Mouse (Mus musculus): ENCODE measurements around the gene Zp1. TPM values are rescaled to one million over a fixed set of nuclear protein-coding genes. Genes with fewer than 3 reads are reported as not detected.

The Zp1 gene
- total RNA-seq, 2 experiments from 2014 or later = not detected

DNA sequence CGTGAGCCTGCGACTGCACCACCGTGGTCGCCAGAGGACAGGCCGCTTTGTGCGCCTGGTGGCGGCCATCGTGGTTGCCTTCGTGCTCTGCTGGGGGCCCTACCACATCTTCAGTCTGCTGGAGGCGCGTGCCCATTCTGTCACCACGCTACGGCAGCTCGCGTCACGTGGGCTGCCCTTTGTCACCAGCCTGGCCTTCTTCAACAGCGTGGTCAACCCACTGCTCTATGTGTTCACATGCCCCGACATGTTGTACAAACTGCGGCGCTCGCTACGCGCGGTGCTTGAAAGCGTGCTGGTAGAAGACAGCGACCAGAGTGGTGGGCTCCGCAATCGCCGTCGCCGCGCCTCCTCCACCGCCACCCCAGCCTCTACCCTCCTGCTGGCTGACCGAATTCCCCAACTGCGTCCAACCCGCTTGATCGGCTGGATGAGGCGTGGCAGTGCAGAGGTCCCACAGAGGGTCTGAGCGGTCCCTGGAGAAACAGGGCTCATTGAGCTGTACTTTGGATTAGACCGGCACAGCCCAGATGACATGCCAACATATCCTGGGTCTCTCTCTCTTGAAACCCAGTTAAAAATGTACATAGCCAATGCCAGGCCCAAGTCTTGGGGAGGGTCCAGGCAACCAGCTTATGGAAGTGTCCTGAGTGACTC lies 20.5 kb upstream of the Zp1 start:
- Histone ChIP-seq H3K27ac (no peak overlapping the region), H3K4me3 (peak overlapping the region; percentile 46)
- DNase-seq = no peak
- intact Hi-C loops (cut with DNase I) = no loop called here
- no peak for TF ChIP-seq CTCF (IDR thresholded peaks at IDR 0.05)

DNA sequence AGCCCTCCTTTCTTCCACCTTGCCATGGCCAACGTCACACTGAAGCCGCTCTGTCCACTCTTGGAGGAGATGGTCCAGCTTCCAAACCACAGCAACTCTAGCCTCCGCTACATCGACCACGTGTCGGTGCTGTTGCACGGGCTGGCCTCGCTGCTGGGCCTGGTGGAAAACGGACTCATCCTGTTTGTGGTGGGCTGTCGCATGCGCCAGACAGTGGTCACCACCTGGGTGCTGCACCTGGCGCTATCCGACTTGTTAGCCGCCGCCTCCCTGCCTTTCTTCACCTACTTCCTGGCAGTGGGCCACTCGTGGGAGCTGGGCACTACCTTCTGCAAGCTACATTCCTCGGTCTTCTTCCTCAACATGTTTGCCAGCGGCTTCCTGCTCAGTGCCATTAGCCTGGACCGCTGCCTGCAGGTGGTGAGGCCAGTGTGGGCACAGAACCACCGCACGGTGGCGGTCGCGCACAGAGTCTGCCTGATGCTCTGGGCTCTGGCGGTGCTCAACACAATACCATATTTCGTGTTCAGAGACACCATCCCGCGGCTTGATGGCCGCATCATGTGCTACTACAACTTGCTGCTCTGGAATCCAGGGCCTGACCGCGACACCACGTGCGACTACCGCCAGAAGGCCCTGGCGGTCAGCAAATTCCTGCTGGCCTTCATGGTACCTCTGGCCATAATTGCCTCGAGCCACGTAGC lies 19.8 kb upstream of the Zp1 start:
- intact Hi-C loops (cut with DNase I) = no loop called here
- TF ChIP-seq CTCF (IDR thresholded peaks at IDR 0.05) = peak; percentile 58
- peak; percentile 63 for DNase-seq

DNA sequence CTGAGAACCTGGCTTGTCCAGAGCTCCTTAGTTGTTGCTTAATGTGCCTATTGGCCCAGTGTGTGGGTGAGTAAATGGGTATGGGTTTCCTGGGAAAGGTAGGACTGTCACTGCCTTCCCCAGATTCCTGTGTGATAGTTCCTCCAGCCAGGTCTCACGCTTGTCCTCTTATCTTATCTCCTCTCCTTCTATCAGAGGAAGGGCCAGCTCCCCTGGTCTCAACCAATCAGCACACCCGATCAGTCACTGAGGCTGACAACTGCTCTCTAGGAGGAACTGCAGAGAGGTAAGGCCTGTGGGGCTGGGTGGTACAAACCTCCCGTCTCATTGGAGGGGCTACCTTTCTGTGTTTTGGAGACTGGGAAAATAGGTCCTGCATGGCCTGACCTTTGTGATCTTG lies 18.3 kb upstream of the Zp1 start:
- intact Hi-C loops (cut with DNase I) = no loop called here
- no peak for TF ChIP-seq CTCF (IDR thresholded peaks at IDR 0.05)
- H3K27ac ChIP-seq = no peak overlapping the region
- no peak for DNase-seq
- no peak overlapping the region for H3K4me3 ChIP-seq

More for the DNA sequence above, 19.8 kb upstream of the Zp1 start:
- no peak overlapping the region for H3K27ac ChIP-seq
- peak overlapping the region; percentile 46 for H3K4me3 ChIP-seq

DNA sequence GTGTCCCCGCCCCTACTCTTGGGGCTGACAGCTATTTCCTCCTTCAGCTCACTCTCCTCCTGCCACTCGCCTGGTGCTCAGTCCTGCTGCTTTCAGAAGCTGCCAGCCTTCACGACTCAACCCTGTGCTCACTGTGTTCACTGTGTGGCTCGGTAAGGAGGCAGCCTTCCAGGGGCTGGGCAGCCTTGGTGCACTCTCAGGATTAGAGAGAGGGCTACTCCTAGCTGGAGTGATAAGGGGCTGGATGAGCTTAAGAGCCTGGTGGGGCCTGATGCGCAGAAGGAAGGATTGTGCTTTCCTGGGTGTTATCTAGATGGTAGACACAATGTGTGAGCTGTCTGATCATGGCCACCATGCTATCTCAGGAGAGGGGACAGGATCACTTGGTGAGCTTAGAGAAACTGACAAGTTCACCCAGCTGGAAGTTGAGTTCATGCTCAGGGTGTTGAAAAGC lies 16.7 kb upstream of the Zp1 start, which contains the start of gene Ptgdr2:
Gene Ptgdr2, plus strand, starts transcription at position 51 of the 454 bp plus-strand sequence.
- Histone ChIP-seq H3K4me3 (no peak within 1 kb of the TSS), H3K27ac (no peak within 1 kb of the TSS)
- no peak for TF ChIP-seq CTCF (IDR thresholded peaks at IDR 0.05)
- DNase-seq = no peak
- intact Hi-C loops (cut with DNase I) = no loop called here

DNA sequence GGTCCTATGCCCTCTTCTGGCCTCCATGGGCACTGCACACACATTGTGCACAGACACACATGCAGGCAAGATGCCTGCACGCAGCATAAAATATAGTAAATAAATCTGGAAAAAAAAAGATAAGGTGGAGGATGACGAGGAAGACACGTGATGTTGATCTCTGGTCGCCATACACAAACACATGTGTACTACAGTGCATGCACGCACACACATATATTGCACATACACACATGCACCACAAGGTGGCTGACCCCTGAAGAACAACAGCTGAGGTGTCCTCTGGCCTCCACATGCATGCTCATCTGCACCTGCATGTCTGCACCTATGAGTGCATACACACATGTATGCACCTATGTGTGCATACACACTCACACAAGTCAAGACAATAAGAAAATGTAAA lies 15.6 kb upstream of the Zp1 start:
- TF ChIP-seq CTCF (IDR thresholded peaks at IDR 0.05) = 0 out of 2 replicates have a peak, but pooled peaks have one; percentile 0
- no peak for DNase-seq
- H3K4me3 ChIP-seq = no peak overlapping the region
- intact Hi-C loops (cut with DNase I) = no loop called here
- no peak overlapping the region for H3K27ac ChIP-seq

DNA sequence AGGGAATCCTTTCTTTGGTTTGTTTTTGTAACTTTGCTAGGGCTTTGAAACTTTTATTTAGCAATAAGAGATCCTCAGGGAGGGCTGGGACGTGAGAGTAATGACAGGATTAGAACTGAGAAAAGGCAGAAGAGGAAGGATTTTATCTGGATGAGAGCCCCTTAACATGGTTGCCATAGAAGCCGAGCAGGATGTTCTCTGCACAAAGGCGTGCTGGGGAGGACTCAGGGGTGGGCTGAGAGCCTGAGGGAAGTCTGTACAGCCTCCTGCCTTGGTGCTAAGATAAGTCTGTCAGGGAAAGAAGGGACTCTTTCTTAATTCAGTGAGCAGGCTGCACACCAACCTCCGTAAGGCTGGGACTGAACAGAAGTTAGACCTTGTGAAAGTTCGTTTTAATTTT lies 14.6 kb upstream of the Zp1 start:
- TF ChIP-seq CTCF (IDR thresholded peaks at IDR 0.05) = no peak
- no peak for DNase-seq
- H3K4me3 ChIP-seq = no peak overlapping the region
- H3K27ac ChIP-seq = no peak overlapping the region
- intact Hi-C loops (cut with DNase I) = no loop called here

DNA sequence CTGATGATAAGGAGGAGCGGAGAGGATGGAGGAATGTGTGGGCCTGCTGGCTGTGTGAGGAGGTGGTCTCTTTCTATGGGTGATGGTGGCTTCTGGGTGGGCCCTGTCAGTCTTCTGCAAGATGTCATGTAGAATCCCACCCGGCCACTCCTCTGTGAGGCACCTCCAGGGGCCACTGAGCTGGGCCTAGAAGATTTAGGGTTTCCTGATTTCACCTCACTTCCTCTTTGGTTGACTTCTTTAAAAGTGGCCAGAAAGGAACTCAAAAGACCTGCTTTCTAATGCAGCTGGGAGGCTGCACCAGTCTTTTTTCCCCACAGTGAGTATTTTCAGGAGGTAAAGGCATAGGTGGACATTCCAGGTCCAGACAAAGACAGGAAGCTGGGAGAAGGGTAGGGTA lies 10.2 kb upstream of the Zp1 start:
- no peak for TF ChIP-seq CTCF (IDR thresholded peaks at IDR 0.05)
- DNase-seq = no peak
- intact Hi-C loops (cut with DNase I) = no loop called here
- H3K27ac ChIP-seq = no peak overlapping the region
- H3K4me3 ChIP-seq = no peak overlapping the region

DNA sequence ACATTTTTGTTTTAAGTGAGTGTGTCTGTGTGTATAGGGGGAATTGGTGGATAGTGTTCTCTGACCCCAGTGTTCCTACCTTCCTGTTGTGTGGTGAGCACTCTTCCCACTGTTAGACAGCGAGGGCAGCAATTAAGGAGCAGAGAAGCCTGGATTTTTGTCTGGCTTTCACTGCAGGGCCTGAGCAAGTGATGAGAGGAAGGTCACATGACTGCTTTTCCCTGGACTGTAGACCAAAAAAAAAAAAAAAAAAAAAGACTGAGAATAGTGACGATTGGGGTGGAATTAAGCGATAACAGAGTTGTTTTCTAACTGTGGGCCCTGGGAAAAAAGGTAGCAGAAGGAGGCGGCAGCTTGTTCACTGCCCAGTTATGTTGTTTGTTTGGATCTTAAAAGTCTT lies 6.2 kb upstream of the Zp1 start:
- TF ChIP-seq CTCF (IDR thresholded peaks at IDR 0.05) = no peak
- intact Hi-C loops (cut with DNase I) = no loop called here
- H3K27ac ChIP-seq = peak overlapping the region; percentile 75
- DNase-seq = no peak
- H3K4me3 ChIP-seq = peak overlapping the region; percentile 13

DNA sequence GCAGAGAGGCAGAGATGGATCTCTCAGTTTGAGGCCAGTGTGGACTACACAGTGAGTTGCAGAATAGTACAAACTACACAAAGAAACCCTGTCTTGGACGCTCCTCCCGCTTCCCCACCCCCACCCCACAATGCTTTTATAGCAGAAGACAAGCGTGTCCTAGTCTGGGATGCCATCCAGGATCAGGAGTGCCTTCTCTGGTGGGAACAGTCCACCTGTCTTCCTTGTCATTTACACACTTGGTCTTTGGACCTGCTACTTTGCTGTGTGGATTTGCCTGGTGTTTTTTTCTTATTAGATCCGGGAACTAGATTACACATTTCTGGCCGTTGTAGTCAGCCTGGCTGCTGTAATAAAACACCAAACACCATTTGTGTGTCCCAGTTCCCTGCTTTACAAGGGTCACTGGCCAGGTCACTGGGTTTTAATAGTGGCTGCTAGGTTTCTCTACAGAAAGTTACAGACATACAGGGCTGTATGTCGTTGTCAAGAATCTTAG lies 5.7 kb upstream of the Zp1 start:
- Histone ChIP-seq H3K27ac (peak overlapping the region; percentile 75), H3K4me3 (peak overlapping the region; percentile 13)
- DNase-seq = no peak
- intact Hi-C loops (cut with DNase I) = no loop called here
- TF ChIP-seq CTCF (IDR thresholded peaks at IDR 0.05) = no peak

DNA sequence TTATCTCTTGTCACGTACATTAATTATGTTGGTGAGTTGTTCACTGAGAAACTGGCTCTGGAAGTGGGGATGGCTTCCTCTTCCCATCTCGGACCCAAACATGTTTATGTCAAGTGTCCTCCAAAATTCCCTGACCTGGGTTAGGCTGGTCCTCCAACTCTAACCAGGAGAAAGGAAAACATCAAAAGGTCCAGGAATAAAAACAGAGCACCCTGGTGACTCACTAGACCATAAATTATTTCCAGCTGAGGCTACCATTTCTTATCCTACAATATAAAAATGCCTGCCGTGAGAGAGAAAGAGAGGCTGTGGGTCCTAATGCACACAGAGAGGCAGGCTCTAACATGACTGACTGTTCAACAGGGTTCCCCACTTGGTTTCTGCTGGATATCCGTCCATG lies 3.8 kb upstream of the Zp1 start:
- no peak for TF ChIP-seq CTCF (IDR thresholded peaks at IDR 0.05)
- Histone ChIP-seq H3K4me3 (no peak overlapping the region), H3K27ac (no peak overlapping the region)
- DNase-seq = no peak
- intact Hi-C loops (cut with DNase I) = no loop called here

DNA sequence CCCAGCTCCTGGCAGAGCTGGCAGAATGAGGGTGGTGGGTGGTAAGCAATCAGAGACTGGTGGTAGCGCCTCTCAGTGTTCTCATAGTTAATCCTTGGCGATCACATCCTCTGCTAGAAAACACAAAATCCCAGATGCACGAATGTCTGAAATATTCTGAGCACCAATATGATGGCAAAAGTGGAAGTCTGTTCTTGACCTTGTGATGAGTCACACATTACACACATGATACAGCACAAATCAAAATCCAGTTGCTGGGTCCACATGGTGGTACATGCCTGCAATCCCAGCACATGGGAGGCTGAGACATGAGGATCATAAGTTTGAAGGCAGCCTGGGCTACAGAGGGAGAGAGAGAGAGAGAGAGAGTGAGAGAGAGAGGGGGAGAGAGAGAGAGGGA lies 626 bp upstream of the Zp1 start:
- intact Hi-C loops (cut with DNase I) = no loop called here
- no peak for TF ChIP-seq CTCF (IDR thresholded peaks at IDR 0.05)
- DNase-seq = no peak
- no peak overlapping the region for H3K27ac ChIP-seq
- H3K4me3 ChIP-seq = no peak overlapping the region

DNA sequence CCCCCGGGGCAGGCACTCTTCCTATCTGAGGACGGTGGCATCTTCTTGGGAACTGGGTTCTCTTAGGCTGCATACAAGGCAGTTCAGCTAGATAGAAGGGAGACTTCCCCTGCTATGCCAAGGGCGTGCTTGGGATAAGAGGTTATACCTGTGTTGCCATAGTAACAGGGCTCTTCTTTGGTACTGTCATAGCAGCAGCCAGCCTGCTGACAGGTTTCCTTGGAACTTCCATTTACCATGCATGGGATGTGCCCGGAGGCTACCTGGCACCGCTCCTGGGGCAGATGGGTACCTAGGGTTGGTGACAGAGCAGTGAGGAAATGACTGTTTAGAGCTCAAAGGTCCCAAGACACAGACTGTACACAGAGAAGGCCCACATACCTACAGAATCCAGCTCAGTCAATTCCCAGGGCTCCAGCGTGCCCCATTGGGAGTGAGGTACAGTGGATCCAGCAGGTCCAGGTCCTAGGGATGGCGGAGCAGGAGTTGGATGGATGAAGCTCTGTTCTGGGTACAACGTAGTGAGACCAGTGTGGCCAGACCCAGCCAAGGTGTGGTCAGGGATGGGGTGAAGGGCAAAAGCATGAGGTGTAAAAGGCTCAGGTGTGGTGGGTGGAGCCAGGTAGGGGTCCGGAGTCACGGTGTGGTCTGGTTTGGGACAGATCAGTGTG lies 2.0 kb downstream of the Zp1 start:
- no peak overlapping the region for H3K4me3 ChIP-seq
- H3K27ac ChIP-seq = no peak overlapping the region
- TF ChIP-seq CTCF (IDR thresholded peaks at IDR 0.05) = no peak
- intact Hi-C loops (cut with DNase I) = no loop called here
- DNase-seq = no peak

DNA sequence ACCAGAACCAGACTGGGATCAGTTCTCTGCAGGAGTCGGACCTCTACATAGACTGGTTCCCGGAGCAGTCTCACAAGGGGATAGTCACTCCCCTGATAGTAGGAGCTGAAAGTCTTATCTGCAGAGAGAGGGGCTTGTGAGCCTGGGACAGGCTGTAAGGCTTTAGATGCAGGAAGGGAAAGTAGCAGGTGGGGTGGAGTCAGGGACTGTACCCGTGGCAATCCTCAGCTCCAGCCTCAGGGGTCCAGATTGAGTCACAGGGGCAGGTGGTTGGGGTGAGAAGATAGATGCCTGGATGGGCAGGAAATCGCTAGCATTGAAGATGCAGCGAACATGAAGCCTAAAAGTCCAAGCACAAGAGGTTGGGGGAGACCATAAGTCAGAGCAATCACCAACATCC lies 3.9 kb downstream of the Zp1 start:
- DNase-seq = no peak
- H3K27ac ChIP-seq = no peak overlapping the region
- no peak for TF ChIP-seq CTCF (IDR thresholded peaks at IDR 0.05)
- intact Hi-C loops (cut with DNase I) = no loop called here
- H3K4me3 ChIP-seq = no peak overlapping the region

All from gastrocnemius, adult 2 months (tissue).